Mouse (Mus musculus) MEL (cell line): ENCODE measurements around the gene Pcbp4. TPM values are rescaled to one million over a fixed set of nuclear protein-coding genes. Genes with fewer than 3 reads are reported as not detected.

Experiments used
- DNase-seq: peaks from one replicate; pipeline ENCODE4 v3.0.0; 2011; ENCODE audit warnings: low read depth, low spot score
- H3K27ac ChIP-seq: 2 replicates; pipeline ENCODE4 v1.5.1; 2012; ENCODE audit warnings: low read depth, mild to moderate bottlenecking, control low read depth, low read length, moderate library complexity; ENCODE audit not compliant: control insufficient read depth
- H3K27me3 ChIP-seq, 2 experiments: fragments of 150-350 bp in 1 of 2; sonication (generic) in 1 of 2; 2 replicates each; pipeline ENCODE4 v1.6.1; 2012; ENCODE audit warnings: low read length in 2 of 2, mild to moderate bottlenecking in 2 of 2, improper control_type of control experiment in 1 of 2, moderate library complexity in 1 of 2; ENCODE audit not compliant: insufficient read depth in 2 of 2, control insufficient read depth in 1 of 2
- H3K36me3 ChIP-seq, 2 experiments: 2 replicates each; pipeline ENCODE4 v1.6.1; 2012 to 2014; ENCODE audit warnings: low read length in 2 of 2, improper control_type of control experiment in 1 of 2, inconsistent platforms in 1 of 2, mild to moderate bottlenecking in 1 of 2; ENCODE audit not compliant: insufficient read depth in 2 of 2, control insufficient read depth in 1 of 2
- H3K4me1 ChIP-seq, 2 experiments: fragments of 150-350 bp in 1 of 2; sonication (generic) in 1 of 2; 2 replicates each; pipeline ENCODE4 v1.6.1; 2012; ENCODE audit warnings: low read length in 2 of 2, improper control_type of control experiment in 1 of 2, mild to moderate bottlenecking in 1 of 2; ENCODE audit not compliant: insufficient read depth in 2 of 2, control insufficient read depth in 1 of 2
- H3K4me3 ChIP-seq, 2 experiments: fragments of 150-350 bp in 1 of 2; sonication (generic) in 1 of 2; 2 replicates each; pipeline ENCODE4 v1.5.1; 2012; ENCODE audit warnings: low read depth in 2 of 2, low read length in 2 of 2, mild to moderate bottlenecking in 2 of 2, moderate library complexity in 2 of 2, control low read depth in 1 of 2, improper control_type of control experiment in 1 of 2; ENCODE audit not compliant: control insufficient read depth in 1 of 2, insufficient read depth in 1 of 2
- H3K79me2 ChIP-seq: 2 replicates; pipeline ENCODE4 v1.6.1; 2012; ENCODE audit warnings: mild to moderate bottlenecking, low read length, moderate library complexity; ENCODE audit not compliant: control insufficient read depth, poor library complexity, insufficient read depth
- H3K9ac ChIP-seq: 2 replicates; pipeline ENCODE4 v1.6.1; 2012; ENCODE audit warnings: low read depth, mild to moderate bottlenecking, control low read depth, low read length, moderate library complexity; ENCODE audit not compliant: control insufficient read depth, poor library complexity, severe bottlenecking
- H3K9me3 ChIP-seq: fragments of 150-350 bp; sonication (generic); replicated peaks from 2 replicates; pipeline ENCODE4 v1.6.1; 2012; ENCODE audit warnings: mild to moderate bottlenecking, low read length, improper control_type of control experiment, moderate library complexity; ENCODE audit not compliant: insufficient read depth
- CTCF ChIP-seq, 3 experiments: IDR thresholded peaks in 2 of 3; conservative IDR thresholded peaks in 1 of 3; 2 replicates each; pipeline ENCODE4 v1.5.1; 2011 to 2012; ENCODE audit warnings: low read length in 3 of 3, low read depth in 2 of 3, mild to moderate bottlenecking in 2 of 3, improper control_type of control experiment in 1 of 3, inconsistent platforms in 1 of 3, mixed read lengths in 1 of 3, moderate library complexity in 1 of 3; ENCODE audit not compliant: control insufficient read depth in 1 of 3, insufficient read depth in 1 of 3, poor library complexity in 1 of 3, severe bottlenecking in 1 of 3
- ELF1 ChIP-seq: IDR thresholded peaks from 2 replicates; pipeline ENCODE4 v1.6.1; 2014; ENCODE audit warnings: low read depth, mild to moderate bottlenecking, inconsistent platforms, low read length, improper control_type of control experiment, moderate library complexity
- EP300 ChIP-seq, 2 experiments: IDR thresholded peaks; 2 replicates each; pipeline ENCODE4 v1.6.1; 2011; ENCODE audit warnings: improper control_type of control experiment in 2 of 2, low read length in 2 of 2, low read depth in 1 of 2, mild to moderate bottlenecking in 1 of 2
- ETS1 ChIP-seq: IDR thresholded peaks from 2 replicates; pipeline ENCODE4 v1.6.1; 2012; ENCODE audit warnings: low read depth, mild to moderate bottlenecking, inconsistent platforms, low read length, improper control_type of control experiment, moderate library complexity
- GATA1 ChIP-seq: IDR thresholded peaks from 2 replicates; pipeline ENCODE4 v1.6.1; 2011; ENCODE audit warnings: low read depth, low read length, improper control_type of control experiment
- JUND ChIP-seq: IDR thresholded peaks from 2 replicates; pipeline ENCODE4 v1.6.1; 2011; ENCODE audit warnings: low read depth, mild to moderate bottlenecking, improper control_type of control experiment, low read length
- MAX ChIP-seq: IDR thresholded peaks from 2 replicates; pipeline ENCODE4 v1.6.1; 2011; ENCODE audit warnings: low read length, improper control_type of control experiment
- MEF2A ChIP-seq: IDR thresholded peaks from 2 replicates; pipeline ENCODE4 v1.6.1; 2014; ENCODE audit warnings: low read depth, mild to moderate bottlenecking, inconsistent platforms, low read length, improper control_type of control experiment; ENCODE audit not compliant: poor library complexity, insufficient replicate concordance, severe bottlenecking; ENCODE audit errors: extremely low read depth
- MXI1 ChIP-seq: IDR thresholded peaks from 2 replicates; pipeline ENCODE4 v1.6.1; 2011; ENCODE audit warnings: mild to moderate bottlenecking, low read depth, low read length, improper control_type of control experiment
- MYC ChIP-seq: IDR thresholded peaks from 2 replicates; pipeline ENCODE4 v1.6.1; 2011; ENCODE audit warnings: low read depth, mild to moderate bottlenecking, low read length, improper control_type of control experiment, moderate library complexity
- NELFE ChIP-seq: IDR thresholded peaks from 2 replicates; pipeline ENCODE4 v1.6.1; 2011; ENCODE audit warnings: low read depth, low read length, improper control_type of control experiment
- NRF1 ChIP-seq: IDR thresholded peaks from 2 replicates; pipeline ENCODE4 v1.6.1; 2014; ENCODE audit warnings: low read depth, mild to moderate bottlenecking, inconsistent platforms, low read length, improper control_type of control experiment, moderate library complexity; ENCODE audit not compliant: poor library complexity, insufficient read depth, severe bottlenecking
- POLR2A ChIP-seq, 2 experiments: IDR thresholded peaks; 2 replicates each; pipeline ENCODE4 v1.6.1; 2011 to 2012; ENCODE audit warnings: low read length in 2 of 2, mild to moderate bottlenecking in 2 of 2, control low read depth in 1 of 2, improper control_type of control experiment in 1 of 2, low read depth in 1 of 2, moderate library complexity in 1 of 2; ENCODE audit not compliant: control insufficient read depth in 1 of 2, insufficient read depth in 1 of 2, poor library complexity in 1 of 2
- POLR2AphosphoS2 ChIP-seq: IDR thresholded peaks from 2 replicates; pipeline ENCODE4 v1.6.1; 2011; ENCODE audit warnings: low read length, improper control_type of control experiment
- SMC3 ChIP-seq: IDR thresholded peaks from 2 replicates; pipeline ENCODE4 v1.6.1; 2011; ENCODE audit warnings: low read depth, low read length, improper control_type of control experiment
- USF1 ChIP-seq: IDR thresholded peaks from 2 replicates; pipeline ENCODE4 v1.6.1; 2014; ENCODE audit warnings: low read depth, mild to moderate bottlenecking, inconsistent platforms, low read length, improper control_type of control experiment, moderate library complexity
- ZC3H11A ChIP-seq: IDR thresholded peaks from 2 replicates; pipeline ENCODE4 v1.6.1; 2012; ENCODE audit warnings: low read depth, mild to moderate bottlenecking, inconsistent platforms, low read length, improper control_type of control experiment
- ZMIZ1 ChIP-seq: IDR thresholded peaks from 2 replicates; pipeline ENCODE4 v1.6.1; 2012; ENCODE audit warnings: low read depth, mild to moderate bottlenecking, inconsistent platforms, low read length, improper control_type of control experiment, moderate library complexity
- ZNF384 ChIP-seq: IDR thresholded peaks from 2 replicates; pipeline ENCODE4 v1.6.1; 2012; ENCODE audit warnings: low read depth, mild to moderate bottlenecking, inconsistent platforms, low read length, improper control_type of control experiment
- polyA plus RNA-seq, 2 experiments: library from polyadenylated mRNA; stranded (reverse) in 1 of 2; unstranded in 1 of 2; fragments of >175 nt in 1 of 2; fragments of >200 nt in 1 of 2; gene quantifications; 2 replicates each; pipeline versions ENCODE4 v1.2.1 to v1.2.4; 2012; ENCODE audit warnings: low replicate concordance in 2 of 2, low read depth in 1 of 2; ENCODE audit not compliant: insufficient read length in 2 of 2, insufficient read depth in 1 of 2, missing spikeins in 1 of 2
- total RNA-seq: library from RNA; depleted of rRNA; stranded (reverse); fragments of 300-350 nt; gene quantifications from 2 replicates; pipeline ENCODE4 v1.2.3, GENCODE M21; 2012

Pcbp4 gene
- total and polyA plus RNA-seq, 3 experiments = 7.7 to 36.6 TPM; not detected in 1

GRCm38 (mm10) chr9:106472321-106472720, 19.2 kb downstream of the Pcbp4 start:
- TF ChIP-seq ZC3H11A (no peak), SMC3 (no peak), POLR2AphosphoS2 (no peak), ZNF384 (no peak)
- no peak for DNase-seq
- H3K36me3 ChIP-seq = no peaks in the 10 kb centered on the region; a peak in 1 of 4 replicates
- no peak overlapping the region for H3K27ac ChIP-seq
- no peak overlapping the region for H3K9ac ChIP-seq
- peaks cover 0 to 10% of the 10 kb centered on the region in 2 experiments; a peak in 3 of 4 replicates for H3K4me1 ChIP-seq
- no peak overlapping the region for H3K4me3 ChIP-seq
- H3K9me3 ChIP-seq = no peaks in the 10 kb centered on the region
- H3K27me3 ChIP-seq = no peaks in the 10 kb centered on the region
- peaks cover 2% of the 10 kb centered on the region for H3K79me2 ChIP-seq

DNA sequence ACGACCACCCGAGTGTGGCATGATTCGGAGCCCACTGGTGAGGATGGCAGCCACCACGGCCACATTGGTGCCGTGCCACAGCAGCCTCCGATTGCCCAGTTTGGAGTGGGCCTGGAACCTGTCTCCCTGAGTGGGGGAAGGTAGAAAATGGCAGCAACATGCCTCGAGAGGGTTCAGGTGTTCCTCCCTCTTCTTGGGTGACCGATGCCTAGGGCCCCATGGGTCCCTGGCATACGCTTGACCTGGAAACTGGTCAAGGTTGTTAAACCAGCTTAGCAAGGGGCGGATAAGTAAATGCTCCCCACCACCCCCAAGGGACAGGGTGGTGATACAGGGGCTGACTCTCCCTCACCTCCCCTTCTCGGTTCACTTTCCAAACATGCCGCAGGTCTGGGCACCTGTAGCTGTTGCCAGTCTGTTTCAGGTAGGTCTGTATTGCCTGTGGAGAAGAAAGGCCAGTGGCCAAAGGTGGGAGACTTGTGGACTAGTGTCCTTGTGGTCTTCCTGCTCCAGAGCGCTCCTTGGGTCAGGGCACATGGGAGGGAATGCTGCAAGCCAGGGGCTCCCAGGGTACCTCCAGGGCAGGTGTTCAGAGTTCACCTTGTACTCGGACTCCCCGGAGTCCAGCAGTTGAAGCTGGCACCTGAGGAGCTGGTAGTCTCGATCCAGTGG, 20.1 kb downstream of the Pcbp4 start:
- Histone ChIP-seq H3K4me1 (peaks cover 0 to 14% of the 10 kb centered on the region in 2 experiments; a peak in 3 of 4 replicates), H3K4me3 (no peak overlapping the region), H3K79me2 (peaks cover 11% of the 10 kb centered on the region), H3K27ac (no peak overlapping the region), H3K27me3 (no peaks in the 10 kb centered on the region), H3K9me3 (no peaks in the 10 kb centered on the region), H3K36me3 (peaks cover 0 to 2% of the 10 kb centered on the region in 2 experiments; a peak in 2 of 4 replicates), H3K9ac (no peak overlapping the region)
- TF ChIP-seq CTCF (IDR thresholded peaks at IDR 0.05 in 2 of 3, conservative IDR thresholded peaks at IDR 0.05 in 1 of 3; ENCODE audit: control insufficient read depth in 1 of 3, insufficient read depth in 1 of 3, low read depth in 2 of 3, low read length in 3 of 3, poor library complexity in 1 of 3, severe bottlenecking in 1 of 3) = no peak
- no peak for TF ChIP-seq POLR2A (IDR thresholded peaks at IDR 0.05; ENCODE audit: control insufficient read depth in 1 of 2, insufficient read depth in 1 of 2, low read depth in 1 of 2, low read length in 2 of 2, poor library complexity in 1 of 2)
- no peak for TF ChIP-seq SMC3
- no peak for TF ChIP-seq ELF1
- TF ChIP-seq MEF2A = no peak
- no peak for TF ChIP-seq NELFE
- TF ChIP-seq USF1 = no peak
- no peak for TF ChIP-seq JUND
- TF ChIP-seq ETS1 = no peak
- no peak for TF ChIP-seq MYC
- no peak for TF ChIP-seq MAX
- no peak for TF ChIP-seq NRF1
- no peak for TF ChIP-seq EP300 (IDR thresholded peaks at IDR 0.05; ENCODE audit: low read depth in 1 of 2, low read length in 2 of 2)
- TF ChIP-seq MXI1 = no peak
- TF ChIP-seq GATA1 = no peak
- no peak for TF ChIP-seq ZMIZ1
- no peak for DNase-seq
